Mouse (Mus musculus) MN1 (cell line): ENCODE results near the gene Trmt11.
"Not testable (repeated sequence)": the region's sequence is repeated elsewhere in the genome, so short reads cannot be mapped to it uniquely, and the experiment has no call there.

ENCODE experiments used
- DNase-seq: peaks from one replicate; pipeline ENCODE4 v3.0.0-alpha.2; 2016; ENCODE audit warnings: low spot score

Trmt11 gene

GRCm38 (mm10) chr10:30600542-30600966 is at the start of gene Trmt11:
Trmt11 (minus strand) TSS chr10:30600749.
- DNase-seq, result peak; percentile 96

GRCm38 (mm10) chr10:30647681-30648080 is 47.1 kb upstream of the Trmt11 start:
- no peak for DNase-seq

GRCm38 (mm10) chr10:30638216-30638615 is 37.7 kb upstream of the Trmt11 start:
- no peak for DNase-seq

DNA sequence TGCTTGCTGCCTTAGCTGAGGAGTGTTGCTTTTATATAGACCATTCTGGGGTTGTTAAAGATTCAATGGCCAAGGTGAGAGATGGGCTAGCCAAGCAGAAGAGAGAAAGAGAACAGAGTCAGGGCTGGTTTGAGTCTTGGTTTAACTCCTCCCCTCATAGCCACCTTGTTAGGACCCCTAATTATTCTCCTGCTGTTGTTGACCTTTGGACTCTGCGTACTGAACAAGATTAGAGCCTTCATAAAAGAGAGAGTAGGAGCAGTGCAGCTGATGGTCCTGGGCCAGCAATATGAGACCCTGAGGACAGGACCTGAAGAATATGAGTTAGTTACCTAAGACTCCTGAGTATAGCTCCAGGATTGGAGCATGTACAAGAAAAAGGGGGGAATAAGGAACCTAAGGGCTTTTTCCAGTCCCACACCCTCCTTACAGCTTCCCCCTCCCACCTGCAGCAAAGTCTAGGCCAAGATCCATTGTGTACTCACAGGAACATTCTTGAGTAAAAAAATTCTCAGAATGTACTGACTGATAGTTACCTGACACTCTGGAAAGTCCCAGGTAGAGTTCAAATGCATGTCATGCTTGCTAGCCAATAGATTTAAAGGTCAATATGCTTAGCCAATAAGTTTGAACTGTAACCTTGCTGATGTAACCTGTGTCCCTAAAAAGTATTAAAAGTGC is 36.1 kb upstream of the Trmt11 start:
- DNase-seq, result not testable (repeated sequence)

- no peak for DNase-seq
These were observed 32.2 kb upstream of the Trmt11 start for GRCm38 (mm10) chr10:30632718-30633117.

GRCm38 (mm10) chr10:30629977-30630376 is 29.4 kb upstream of the Trmt11 start:
- no peak for DNase-seq

GRCm38 (mm10) chr10:30629513-30629912 is 29.0 kb upstream of the Trmt11 start, which contains the start of gene Hint3:
Hint3 (minus strand) TSS chr10:30629632.
- DNase-seq, result no peak

GRCm38 (mm10) chr10:30628444-30628843 is 27.9 kb upstream of the Trmt11 start:
- DNase-seq, result not testable (repeated sequence)

DNA sequence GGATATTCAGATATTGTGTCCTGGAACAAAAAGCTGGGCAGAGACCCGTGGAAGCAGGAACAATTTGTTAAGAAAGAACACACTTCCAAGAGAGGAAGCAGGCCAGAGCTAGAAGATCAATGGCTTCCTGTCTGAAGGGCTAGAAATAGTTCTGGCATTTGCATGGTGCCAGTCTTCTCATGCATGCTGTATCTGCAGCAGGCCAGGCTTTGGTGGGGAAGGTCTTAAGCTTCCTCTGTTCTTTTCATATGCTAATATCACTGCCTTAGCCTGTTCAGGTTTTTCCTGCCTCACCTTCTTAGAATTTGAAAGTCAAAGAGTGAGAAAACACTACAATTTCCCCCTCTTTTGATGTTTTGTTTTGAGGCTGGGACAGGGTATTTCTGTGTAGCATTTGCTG is 27.0 kb upstream of the Trmt11 start:
- DNase-seq, result no peak

DNA sequence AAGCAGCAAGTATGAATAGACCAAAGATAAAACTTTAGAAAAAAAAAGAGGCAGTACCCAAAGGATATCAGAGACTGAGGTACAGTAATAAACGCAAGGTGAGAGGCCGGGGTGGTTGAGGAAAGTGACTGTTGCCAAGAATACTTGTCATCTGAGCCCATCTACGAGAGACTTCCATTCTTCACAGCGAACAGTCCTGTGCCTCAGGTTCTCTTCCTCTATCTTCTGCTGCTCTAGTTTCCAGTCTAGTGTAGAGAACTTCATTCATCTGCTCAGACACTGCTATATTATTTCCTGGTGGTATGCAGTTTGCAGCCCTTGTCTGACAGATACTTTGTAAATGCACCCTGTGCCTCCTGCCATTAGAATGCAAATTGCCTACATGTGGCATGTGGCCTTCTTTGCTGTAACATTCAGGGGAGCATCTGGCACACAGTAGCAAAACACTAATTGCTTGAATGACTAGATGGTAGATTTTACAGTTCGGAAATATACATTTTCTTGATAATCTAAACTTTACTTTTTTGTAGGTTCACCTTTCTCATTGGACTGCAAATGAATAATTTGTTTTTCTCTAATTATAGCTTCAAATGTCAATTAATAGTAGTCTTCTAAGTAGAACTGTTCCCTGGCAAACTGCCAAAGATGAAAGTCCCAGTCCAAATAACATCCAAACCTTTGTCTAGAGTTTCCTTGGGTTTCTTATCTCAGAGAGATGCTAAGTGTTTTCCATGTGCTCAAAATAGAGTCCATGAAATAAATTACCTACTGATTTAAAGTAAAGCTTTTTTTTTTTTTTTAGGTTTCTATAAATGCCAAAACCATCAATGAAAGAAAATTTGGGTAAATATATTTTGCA is 23.8 kb upstream of the Trmt11 start:
- DNase-seq, result peak; percentile 47

- DNase-seq, result peak; percentile 49
These were observed 22.4 kb upstream of the Trmt11 start for GRCm38 (mm10) chr10:30622928-30623327.

- DNase-seq, result no peak
These were observed 18.3 kb upstream of the Trmt11 start for GRCm38 (mm10) chr10:30618918-30619210.

GRCm38 (mm10) chr10:30618091-30618917 is 17.8 kb upstream of the Trmt11 start:
- peak; percentile 100 for DNase-seq

DNA sequence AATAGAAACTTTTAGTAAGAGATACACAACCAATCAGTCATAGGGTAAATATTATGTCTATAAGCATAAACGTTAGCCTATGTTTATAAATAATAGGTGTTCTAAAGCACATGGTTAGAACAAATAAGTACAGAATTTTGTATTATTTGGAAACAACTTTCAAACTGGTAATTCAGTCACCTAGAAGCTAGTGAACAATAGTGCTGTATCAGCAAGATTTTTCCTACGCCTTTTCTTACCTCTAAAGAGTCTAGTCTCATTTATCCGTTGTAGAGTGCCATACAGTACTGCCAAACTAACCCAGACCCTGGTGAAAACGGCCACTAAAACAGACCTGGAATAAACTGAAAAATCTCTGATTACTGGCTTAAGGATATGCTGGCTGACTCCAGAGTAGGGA is 12.5 kb upstream of the Trmt11 start:
- no peak for DNase-seq

- no peak for DNase-seq
These were observed 9.1 kb upstream of the Trmt11 start for GRCm38 (mm10) chr10:30609614-30610013.

DNA sequence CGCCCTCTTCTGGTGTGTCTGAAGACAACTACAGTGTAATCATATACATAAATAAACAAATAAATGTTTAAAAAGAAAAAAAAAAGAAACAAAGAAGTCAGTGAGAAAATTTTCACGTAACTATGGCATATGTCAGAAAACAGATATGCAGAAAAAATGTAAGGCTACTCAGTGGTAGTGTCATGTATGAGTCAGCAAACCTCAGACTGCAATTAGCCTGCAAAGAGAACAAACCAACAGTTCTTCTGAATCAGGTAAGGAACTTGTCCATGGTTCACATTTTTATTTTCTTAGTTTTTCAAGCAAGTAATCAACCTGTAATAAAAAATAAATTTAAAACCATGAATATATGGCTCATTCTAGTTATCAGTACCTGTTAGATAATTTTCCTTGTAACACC is 7.6 kb upstream of the Trmt11 start:
- no peak for DNase-seq

GRCm38 (mm10) chr10:30600094-30600534 is 435 bp downstream of the Trmt11 start:
- peak; percentile 73 for DNase-seq

- DNase-seq, result peak; percentile 49
These were observed 13.5 kb downstream of the Trmt11 start for GRCm38 (mm10) chr10:30587037-30587436.

GRCm38 (mm10) chr10:30585691-30586090 is 14.9 kb downstream of the Trmt11 start:
- DNase-seq, result no peak

- DNase-seq, result no peak
These were observed 22.8 kb downstream of the Trmt11 start for GRCm38 (mm10) chr10:30577670-30578280.

DNA sequence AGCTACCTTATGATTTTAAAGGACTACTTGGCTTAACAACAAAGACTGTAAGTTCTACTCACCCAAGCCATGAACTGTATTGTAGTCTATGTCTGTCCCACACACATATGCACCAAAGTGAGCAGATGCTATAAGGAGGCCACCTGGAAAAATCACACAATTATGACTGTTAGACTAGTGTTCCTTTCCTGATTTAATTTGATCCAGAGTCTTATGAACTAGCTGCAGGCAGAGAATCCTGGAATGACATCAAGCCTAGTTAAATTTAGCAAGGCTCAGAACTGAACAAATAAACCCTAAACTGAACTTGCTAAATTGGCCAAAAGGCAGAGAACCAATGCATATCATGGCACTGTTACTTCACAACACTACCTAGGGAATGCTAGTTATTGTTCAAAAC is 34.2 kb downstream of the Trmt11 start:
- no peak for DNase-seq

GRCm38 (mm10) chr10:30564651-30565050 is 35.9 kb downstream of the Trmt11 start:
- DNase-seq, result no peak
